Mouse (Mus musculus) heart, adult 10 weeks (tissue): ENCODE measurements around the gene Olfr591. TPM values are rescaled to one million over a fixed set of nuclear protein-coding genes. Genes with fewer than 3 reads are reported as not detected.

Experiments
- polyA plus RNA-seq: library from polyadenylated mRNA; stranded (reverse); fragments of 350-450 nt; fragmentation: Illumina TruSeq; extraction: RNeasy Lipid Tissue Mini Kit (QIAGEN cat#74804); gene quantifications from one replicate; pipeline ENCODE4 v1.2.3, GENCODE M21; 2014; ENCODE audit warnings: low read depth, low replicate concordance

Olfr591 gene
- not detected for polyA plus RNA-seq

GRCm38 (mm10) chr7:103178240-103178639 is at the start of gene Olfr591:
Gene Olfr591, minus strand, starts transcription at chr7:103178340.

GRCm38 (mm10) chr7:103216696-103217095 is 38.6 kb upstream of the Olfr591 start, which contains the start of gene Olfr594:
Gene Olfr594, plus strand, starts transcription at chr7:103216996.

GRCm38 (mm10) chr7:103211562-103211961 is 33.4 kb upstream of the Olfr591 start, which contains the start of gene Olfr593:
Gene Olfr593, plus strand, starts transcription at chr7:103211862.

GRCm38 (mm10) chr7:103184503-103184902 is 6.4 kb upstream of the Olfr591 start, which contains the start of gene Olfr592:
Gene Olfr592, plus strand, starts transcription at chr7:103184803.

GRCm38 (mm10) chr7:103156256-103156655 is 21.9 kb downstream of the Olfr591 start, which contains the start of gene Olfr589:
Gene Olfr589, minus strand, starts transcription at chr7:103156356.

GRCm38 (mm10) chr7:103140579-103140978 is 37.6 kb downstream of the Olfr591 start, which contains the start of gene Olfr588-ps1:
Gene Olfr588-ps1, plus strand, starts transcription at chr7:103140879.

GRCm38 (mm10) chr7:103125538-103125937 is 52.6 kb downstream of the Olfr591 start, which contains the start of gene Olfr586:
Gene Olfr586, minus strand, starts transcription at chr7:103125638.

Other genes starting within 250 kb of the Olfr591 start
- not detected for gene Olfr573-ps1, start 235.8 kb downstream of the Olfr591 start, polyA plus RNA-seq
- not detected for gene Olfr574, start 229.9 kb downstream of the Olfr591 start, polyA plus RNA-seq
- gene Olfr575, start 219.6 kb downstream of the Olfr591 start, polyA plus RNA-seq = not detected
- not detected for gene Olfr576, start 215.7 kb downstream of the Olfr591 start, polyA plus RNA-seq
- not detected for gene Olfr577, start 202.4 kb downstream of the Olfr591 start, polyA plus RNA-seq
- gene Olfr578, start 189.0 kb downstream of the Olfr591 start, polyA plus RNA-seq = not detected
- not detected for gene Olfr582, start 140.3 kb downstream of the Olfr591 start, polyA plus RNA-seq
- not detected for gene Olfr583, start 127.0 kb downstream of the Olfr591 start, polyA plus RNA-seq
- gene Olfr584, start 96.5 kb downstream of the Olfr591 start, polyA plus RNA-seq = not detected
- not detected for gene Olfr585, start 80.6 kb downstream of the Olfr591 start, polyA plus RNA-seq
- not detected for gene Olfr586, start 52.7 kb downstream of the Olfr591 start, polyA plus RNA-seq
- not detected for gene Olfr588-ps1, start 37.5 kb downstream of the Olfr591 start, polyA plus RNA-seq
- not detected for gene Olfr589, start 22.0 kb downstream of the Olfr591 start, polyA plus RNA-seq
- not detected for gene Olfr592, start 6.5 kb upstream of the Olfr591 start, polyA plus RNA-seq
- gene Olfr593, start 33.5 kb upstream of the Olfr591 start, polyA plus RNA-seq = not detected
- not detected for gene Olfr594, start 38.7 kb upstream of the Olfr591 start, polyA plus RNA-seq
- not detected for gene Usp17ld, start 74.2 kb upstream of the Olfr591 start, polyA plus RNA-seq
- gene Olfr596, start 127.3 kb upstream of the Olfr591 start, polyA plus RNA-seq = not detected
- gene Olfr597, start 138.0 kb upstream of the Olfr591 start, polyA plus RNA-seq = not detected
- gene Olfr598, start 145.2 kb upstream of the Olfr591 start, polyA plus RNA-seq = not detected
- gene Olfr599, start 157.6 kb upstream of the Olfr591 start, polyA plus RNA-seq = not detected
- gene Olfr600, start 171.3 kb upstream of the Olfr591 start, polyA plus RNA-seq = not detected
- gene Olfr601, start 184.3 kb upstream of the Olfr591 start, polyA plus RNA-seq = not detected
- gene Olfr603, start 207.8 kb upstream of the Olfr591 start, polyA plus RNA-seq = not detected
- not detected for gene Usp17lc, start 236.7 kb upstream of the Olfr591 start, polyA plus RNA-seq